Mouse (Mus musculus) heart, postnatal 25 days (tissue): ENCODE results near the gene Kdm6b. TPM values are rescaled to one million over a fixed set of nuclear protein-coding genes. Genes with fewer than 3 reads are reported as not detected.
A peak's percentile ranks its signal among the peaks of the same experiment; 100 is the strongest.

Experiments
- DNase-seq: peaks from one replicate; pipeline ENCODE4 v3.0.0; 2022; ENCODE audit warnings: low spot score
- intact Hi-C: fragments of 180-260 bp; cut with DNase I; formaldehyde crosslinking; loops from one replicate; pipeline ENCODE4 v1.15.1; 2025
- total RNA-seq, 2 experiments: library from RNA; stranded (reverse); gene quantifications; 2 replicates each; pipeline ENCODE4 v1.2.3; 2021

The Kdm6b gene
- total RNA-seq: 10 to 100 TPM; 25.6 to 30.3 TPM

GRCm38 (mm10) chr11:69413221-69414181 is at the start of gene Kdm6b:
TSS of gene Kdm6b (minus strand) at chr11:69413675.
- DNase-seq: no peak
- intact Hi-C loops: no loop called here

- no peak for DNase-seq
- intact Hi-C loops: no loop called here
Observed at GRCm38 (mm10) chr11:69461568-69461967, 48.1 kb upstream of the Kdm6b start.

GRCm38 (mm10) chr11:69459883-69460282 is 46.4 kb upstream of the Kdm6b start:
- DNase-seq: no peak
- intact Hi-C loops: loop anchor here (5.0 kb wide), 1 partner anchor 32 kb away; no protein-coding TSS in a partner anchor

GRCm38 (mm10) chr11:69457006-69457579 is 43.6 kb upstream of the Kdm6b start:
- no peak for DNase-seq
- intact Hi-C loops: loop anchor here (5.0 kb wide), 1 partner anchor 35 kb away; no protein-coding TSS in a partner anchor

- intact Hi-C loops: loop anchor here (5.0 kb wide), 1 partner anchor 50 kb away; no protein-coding TSS in a partner anchor
- peak; percentile 71 for DNase-seq
Observed at GRCm38 (mm10) chr11:69452114-69452867, 38.8 kb upstream of the Kdm6b start.

GRCm38 (mm10) chr11:69447299-69447698 is 33.8 kb upstream of the Kdm6b start:
- intact Hi-C loops: no loop called here

GRCm38 (mm10) chr11:69443328-69443727 is 29.9 kb upstream of the Kdm6b start:
- intact Hi-C loops: no loop called here
- no peak for DNase-seq

More at GRCm38 (mm10) chr11:69447299-69447698, 33.8 kb upstream of the Kdm6b start:
- no peak for DNase-seq

GRCm38 (mm10) chr11:69437291-69437690 is 23.8 kb upstream of the Kdm6b start:
- no peak for DNase-seq
- intact Hi-C loops: no loop called here

- no peak for DNase-seq
- intact Hi-C loops: loop anchor here (2.0 kb wide), 1 partner anchor 160 kb away; no protein-coding TSS in a partner anchor
Observed at GRCm38 (mm10) chr11:69433189-69433588, 19.7 kb upstream of the Kdm6b start.

- intact Hi-C loops: loop anchor here (1.0 to 2.0 kb wide), 3 partner anchors 32 to 160 kb away; no protein-coding TSS in a partner anchor
- no peak for DNase-seq
Observed at GRCm38 (mm10) chr11:69432640-69432982, 19.1 kb upstream of the Kdm6b start.

- intact Hi-C loops: loop anchor here (1.0 to 2.0 kb wide), 3 partner anchors 32 to 159 kb away; no protein-coding TSS in a partner anchor
Observed at GRCm38 (mm10) chr11:69431829-69432639, 18.6 kb upstream of the Kdm6b start.

GRCm38 (mm10) chr11:69430631-69431030 is 17.2 kb upstream of the Kdm6b start:
- no peak for DNase-seq
- intact Hi-C loops: no loop called here

More at GRCm38 (mm10) chr11:69431829-69432639, 18.6 kb upstream of the Kdm6b start:
- DNase-seq: peak; percentile 52

GRCm38 (mm10) chr11:69429313-69429712 is 15.8 kb upstream of the Kdm6b start:
- no peak for DNase-seq
- intact Hi-C loops: no loop called here

- intact Hi-C loops: no loop called here
- DNase-seq: no peak
Observed at GRCm38 (mm10) chr11:69428751-69429150, 15.3 kb upstream of the Kdm6b start.

GRCm38 (mm10) chr11:69426246-69426645 is 12.8 kb upstream of the Kdm6b start:
- DNase-seq: no peak
- intact Hi-C loops: no loop called here

- no peak for DNase-seq
- intact Hi-C loops: no loop called here
Observed at GRCm38 (mm10) chr11:69423885-69424284, 10.4 kb upstream of the Kdm6b start.

- intact Hi-C loops: no loop called here
- DNase-seq: no peak
Observed at GRCm38 (mm10) chr11:69422842-69423241, 9.4 kb upstream of the Kdm6b start.

GRCm38 (mm10) chr11:69421131-69421977 is 7.9 kb upstream of the Kdm6b start:
- intact Hi-C loops: no loop called here
- no peak for DNase-seq
